Mouse (Mus musculus) adipocyte (in vitro differentiated cells): ENCODE measurements around the gene Fam213b.
A peak's percentile ranks its signal among the peaks of the same experiment; 100 is the strongest.

Experiments used
- DNase-seq: peaks from one replicate; pipeline ENCODE4 v3.0.0-alpha.2; 2016; ENCODE audit warnings: low spot score

Fam213b gene

GRCm38 (mm10) chr4:154922931-154923330 is 24.0 kb upstream of the Fam213b start:
- no peak for DNase-seq

GRCm38 (mm10) chr4:154922291-154922690 is 23.4 kb upstream of the Fam213b start:
- DNase-seq: peak; percentile 80

GRCm38 (mm10) chr4:154916662-154917061 is 17.7 kb upstream of the Fam213b start:
- no peak for DNase-seq

- DNase-seq: no peak
These were observed 16.4 kb upstream of the Fam213b start for GRCm38 (mm10) chr4:154915286-154915685.

DNA sequence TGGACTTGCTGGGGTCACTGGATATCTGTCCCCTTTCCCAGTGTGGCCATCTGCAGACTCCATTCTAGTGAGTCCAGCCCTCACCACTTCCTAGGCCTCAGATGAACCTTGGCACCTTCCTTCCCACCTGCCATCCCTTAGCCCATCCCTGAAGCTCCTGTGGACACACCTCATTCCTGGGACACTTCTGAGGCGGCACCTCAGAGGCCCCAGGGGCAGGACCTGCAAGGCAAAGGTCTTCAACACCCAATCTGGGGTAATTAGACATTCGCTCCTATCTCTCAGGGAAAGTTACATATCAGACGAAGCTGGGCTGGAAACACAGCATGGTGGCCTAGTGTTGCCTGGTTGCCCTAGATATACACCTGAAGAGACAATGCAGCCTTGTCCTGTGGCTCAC is 15.8 kb upstream of the Fam213b start:
- no peak for DNase-seq

- no peak for DNase-seq
These were observed 15.3 kb upstream of the Fam213b start for GRCm38 (mm10) chr4:154914252-154914651.

GRCm38 (mm10) chr4:154913845-154914244 is 14.9 kb upstream of the Fam213b start:
- DNase-seq: no peak

DNA sequence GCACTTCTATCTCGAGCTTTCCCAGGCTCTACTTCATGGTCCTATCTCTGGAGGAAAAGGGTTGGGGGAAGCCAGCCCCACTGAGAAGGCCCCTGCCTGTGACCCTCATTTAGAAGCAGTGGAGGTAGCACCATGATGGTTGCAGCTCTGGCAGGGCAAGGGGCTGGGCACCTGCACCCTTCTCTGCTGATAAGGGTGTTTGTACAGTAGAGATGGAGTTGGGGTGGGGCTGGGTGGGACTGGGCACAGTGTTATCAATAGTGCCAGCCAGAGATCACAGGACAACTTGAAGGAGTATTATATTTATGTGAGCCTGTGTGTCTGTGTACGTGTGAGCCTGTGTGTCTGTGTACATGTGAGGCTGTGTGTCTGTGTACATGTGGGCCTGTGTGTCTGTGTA is 12.7 kb upstream of the Fam213b start:
- no peak for DNase-seq

- DNase-seq: peak; percentile 67
These were observed 11.9 kb upstream of the Fam213b start for GRCm38 (mm10) chr4:154910606-154911522.

DNA sequence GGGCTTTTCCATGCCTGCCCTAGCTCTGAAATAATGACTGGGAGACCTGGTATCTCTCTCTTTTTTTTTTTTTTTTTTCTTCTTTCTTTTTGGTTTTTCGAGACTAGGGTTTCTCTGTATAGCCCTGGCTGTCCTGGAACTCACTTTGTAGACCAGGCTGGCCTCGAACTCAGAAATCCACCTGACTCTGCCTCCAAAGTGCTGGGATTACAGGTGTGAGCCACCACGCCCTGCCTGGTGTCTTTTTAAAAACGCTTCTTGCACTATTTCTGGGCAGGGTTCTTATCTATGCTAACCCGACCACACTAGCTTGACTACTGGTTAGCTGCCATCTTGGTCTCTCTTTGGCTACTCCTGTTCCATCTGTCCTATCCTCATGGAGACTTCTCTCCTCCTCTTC is 9.6 kb upstream of the Fam213b start:
- no peak for DNase-seq

DNA sequence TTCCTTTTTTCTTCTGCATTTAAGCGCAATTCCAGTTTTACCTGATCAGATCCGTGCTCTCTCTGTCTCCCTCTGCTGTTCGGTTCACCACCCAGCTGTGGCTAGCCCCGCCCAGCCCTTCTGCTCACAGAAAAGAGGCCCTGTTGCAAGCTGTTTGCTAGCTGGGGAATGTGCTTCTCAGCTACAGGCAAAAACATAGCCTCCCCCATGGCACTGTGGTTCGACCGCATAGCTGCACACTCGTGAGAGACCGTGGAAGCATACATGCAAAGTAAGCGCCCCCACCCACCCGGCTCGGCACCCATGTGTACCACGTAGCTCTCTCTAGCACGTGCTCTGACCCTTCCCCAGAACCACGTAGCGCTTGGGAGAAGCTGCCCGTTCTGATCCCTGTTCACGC is 8.9 kb upstream of the Fam213b start:
- DNase-seq: peak; percentile 80

DNA sequence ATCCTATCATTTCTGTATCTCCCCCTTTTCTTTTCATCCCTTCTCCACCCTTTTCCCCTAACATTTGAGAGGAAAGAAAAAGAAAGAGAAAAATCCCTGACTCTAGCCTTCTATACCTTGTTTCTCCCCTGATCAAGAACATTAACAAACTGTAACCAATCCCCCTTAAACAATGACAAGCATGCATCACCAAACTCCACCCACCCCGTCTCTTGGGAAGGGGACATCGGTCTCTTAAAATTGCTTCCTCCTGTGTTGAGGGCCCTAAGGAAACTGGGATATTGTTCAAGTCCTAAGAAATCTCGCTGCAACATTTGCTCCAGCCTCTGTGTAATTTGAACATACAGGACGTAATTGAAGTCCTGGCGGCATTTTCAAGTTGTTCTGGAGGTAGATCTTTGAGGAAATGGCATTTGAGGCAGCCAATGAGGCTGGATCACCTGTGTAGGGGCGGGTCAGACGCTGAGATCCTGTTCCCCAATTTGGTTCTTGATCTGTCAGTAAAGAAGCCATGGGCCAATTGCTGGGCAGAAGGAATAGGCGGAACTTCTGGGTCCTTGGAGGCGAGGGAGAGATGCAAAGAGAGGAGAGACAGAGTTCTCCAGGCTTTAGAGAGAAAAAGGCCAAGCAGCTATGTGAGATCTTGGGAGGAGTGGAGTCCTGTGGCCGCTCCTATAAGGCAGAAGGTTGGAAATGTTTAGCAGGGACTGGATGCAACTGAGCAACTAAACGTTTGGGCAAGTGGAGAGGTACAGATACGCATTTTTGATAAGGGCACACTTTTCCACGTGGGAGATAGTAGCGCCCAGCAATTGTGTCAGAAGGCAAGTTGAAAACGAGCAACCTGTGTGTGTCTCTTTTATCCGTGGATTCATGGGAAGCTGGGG is 5.5 kb upstream of the Fam213b start:
- peak; percentile 20 for DNase-seq

DNA sequence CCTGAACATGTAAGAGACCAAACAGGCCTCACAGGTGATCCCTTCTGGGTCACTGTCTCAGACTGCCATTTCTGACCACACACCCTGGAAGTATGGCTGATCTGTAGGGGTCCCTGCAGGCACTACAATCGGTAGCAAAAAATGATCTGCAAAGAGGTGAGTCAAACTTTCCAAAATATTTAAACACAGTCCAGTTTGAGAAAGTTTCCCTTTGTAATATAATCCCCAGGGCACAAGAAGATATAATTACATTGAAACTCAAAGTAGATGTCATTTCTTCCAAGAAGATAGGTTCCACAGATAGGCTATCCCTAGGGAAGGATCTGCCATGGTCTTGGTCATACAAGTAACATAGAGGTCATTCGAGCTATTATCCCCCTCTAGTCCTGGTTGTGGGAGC is 3.4 kb upstream of the Fam213b start:
- no peak for DNase-seq

GRCm38 (mm10) chr4:154897676-154898465 is 1.1 kb downstream of the Fam213b start:
- DNase-seq: peak; percentile 63

DNA sequence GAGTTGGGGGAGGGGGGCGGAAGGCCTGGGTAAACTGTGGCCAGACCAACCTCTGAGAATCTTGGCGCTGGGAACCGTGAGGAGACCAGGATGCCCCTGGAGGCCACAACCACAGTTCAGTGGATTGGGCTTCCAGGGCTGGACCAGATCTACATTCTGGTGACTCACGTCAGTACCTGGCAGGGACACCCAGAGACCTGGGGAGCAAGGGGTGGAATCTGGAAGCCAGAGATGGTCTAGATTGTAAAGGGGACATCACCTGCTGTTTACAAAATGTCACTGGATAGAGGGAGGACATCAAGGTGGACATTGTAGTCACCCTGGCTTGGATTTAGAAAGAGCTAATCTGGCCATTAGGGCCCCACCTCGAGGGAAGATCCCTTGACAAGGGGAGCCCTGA is 3.4 kb downstream of the Fam213b start:
- DNase-seq: no peak

DNA sequence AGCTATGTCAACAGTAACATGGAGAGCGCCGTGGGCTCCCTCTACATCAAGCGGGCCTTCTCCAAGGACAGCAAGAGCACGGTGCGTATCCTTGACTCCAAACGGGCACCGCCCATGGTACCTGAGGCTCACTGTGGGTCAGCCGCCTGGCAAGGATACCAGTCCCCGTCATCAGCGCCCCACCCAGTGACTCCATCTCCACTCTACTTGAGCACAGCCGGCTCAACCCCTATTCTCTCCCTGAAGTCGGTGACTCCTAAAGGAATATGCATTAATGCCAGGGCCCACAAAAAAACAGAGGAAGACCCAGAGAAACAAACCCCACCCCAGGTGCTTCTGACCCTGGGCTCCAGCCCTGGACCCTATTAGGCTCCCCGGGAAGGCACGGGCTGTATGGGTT is 8.0 kb downstream of the Fam213b start:
- no peak for DNase-seq

DNA sequence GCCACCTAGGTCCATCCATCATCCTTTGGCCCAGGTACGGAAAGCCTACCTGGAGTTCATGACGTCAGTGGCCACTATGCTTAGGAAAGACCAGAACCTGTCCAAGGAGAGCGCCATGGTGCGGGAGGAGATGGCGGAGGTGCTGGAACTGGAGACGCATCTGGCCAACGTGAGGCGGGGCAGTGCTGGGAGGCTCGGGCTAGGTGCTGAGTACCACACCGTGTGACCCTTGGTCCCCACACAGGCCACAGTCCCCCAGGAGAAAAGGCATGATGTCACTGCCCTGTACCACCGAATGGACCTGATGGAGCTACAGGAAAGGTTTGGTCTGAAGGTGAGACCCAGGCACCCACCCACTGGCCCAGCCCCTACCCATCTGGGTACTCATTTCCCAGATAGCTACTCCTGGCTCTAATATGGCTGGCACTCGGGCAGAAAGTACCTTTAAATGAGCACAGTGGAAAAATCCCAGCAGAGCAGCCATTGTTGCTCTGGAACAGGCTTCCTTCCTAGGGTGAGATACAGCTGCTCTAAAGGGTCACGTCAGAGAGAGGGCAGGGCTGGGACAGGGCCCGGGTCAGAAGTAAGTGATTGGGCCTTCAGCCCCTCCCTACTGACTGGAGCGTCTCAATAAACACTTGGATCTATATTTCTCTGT is 11.2 kb downstream of the Fam213b start:
- DNase-seq: no peak

GRCm38 (mm10) chr4:154886876-154887592 is 11.9 kb downstream of the Fam213b start:
- no peak for DNase-seq

GRCm38 (mm10) chr4:154885416-154885815 is 13.5 kb downstream of the Fam213b start:
- DNase-seq: no peak

- no peak for DNase-seq
These were observed 16.8 kb downstream of the Fam213b start for GRCm38 (mm10) chr4:154882014-154882659.
